Mouse (Mus musculus): ENCODE measurements around the gene Zfp119b.
"Not testable (repeated sequence)": the region's sequence is repeated elsewhere in the genome, so short reads cannot be mapped to it uniquely, and the experiment has no call there.

The Zfp119b gene

DNA sequence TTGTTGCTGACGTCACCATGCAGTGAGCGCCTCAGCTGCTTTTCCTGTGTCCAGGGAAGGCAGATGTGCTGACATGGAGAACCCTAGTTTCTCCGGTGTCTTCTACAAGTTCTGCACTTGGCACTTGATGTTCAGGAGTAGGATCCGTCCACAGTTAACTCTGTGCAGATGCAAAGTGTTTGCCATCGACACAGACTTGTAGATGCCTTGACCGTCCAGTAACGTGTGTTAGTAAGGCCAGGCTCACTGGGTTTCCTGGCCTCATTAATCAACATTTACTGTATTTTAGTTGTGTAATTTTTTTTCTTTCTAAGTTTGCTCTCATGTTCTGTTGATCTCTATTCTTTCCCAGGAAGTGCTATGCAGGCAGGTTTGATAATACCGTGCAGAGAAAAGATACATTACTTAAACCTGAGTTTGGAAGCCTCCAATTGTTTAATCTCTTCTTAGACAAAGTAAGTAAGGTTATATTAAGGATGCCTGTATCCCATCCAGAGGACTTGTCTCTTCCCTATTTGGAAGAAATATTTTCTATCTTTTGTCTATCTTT is 56.8 kb downstream of the Zfp119b start:
- in situ Hi-C loops (cut with MboI; ENCODE audit: low sequenced_read_pairs): not testable (repeated sequence)

Measured in CH12F3 (cell line).